ENCODE assay signal across 20 mouse cellular contexts in the genomic region with DNA sequence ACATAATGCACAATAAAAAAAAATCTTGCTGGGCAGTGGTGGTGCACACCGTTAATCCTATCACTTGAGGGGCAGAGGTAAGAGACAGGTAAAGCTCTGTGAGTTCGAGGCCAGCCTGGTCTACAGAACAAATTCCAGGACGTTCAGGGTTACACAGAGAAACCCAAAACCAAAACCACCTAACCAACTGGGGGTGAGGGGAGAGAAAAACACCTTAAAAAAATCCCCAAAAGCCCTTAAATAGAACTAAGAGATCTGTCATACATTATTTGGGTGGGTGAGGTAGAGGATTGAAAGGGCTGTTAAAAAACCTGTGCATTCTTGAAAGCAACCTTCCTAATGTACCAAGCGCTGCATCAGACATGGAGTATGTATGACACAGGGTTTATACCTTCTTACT.
DNase-seq lines count a peak whose midpoint lies in the region; TF ChIP-seq lines count a peak whose summit lies in the region.
"Had no signal": no experiment of that assay in that cellular context is flagged by ENCODE, and none has a peak within 500 bp of the region (broad histone marks: within the 10 kb centered on the region; RNA-seq: fewer than 3 reads in every experiment).

No protein-coding gene starts in this region.

- H3K4me3 ChIP-seq in gastrocnemius, adult 2 months, result no peak overlapping the region
- no peak overlapping the region for H3K4me3 ChIP-seq in brown adipose tissue, adult 24 weeks (ENCODE audit: insufficient read depth, low read depth, low read length)
- no peak overlapping the region for H3K4me3 ChIP-seq in lung, adult 2 months (replicated peaks; ENCODE audit: extremely low read depth, low read depth, low read length)
- H3K4me3 ChIP-seq: embryonic facial prominence, embryonic 12.5 days; embryonic facial prominence, embryonic 15.5 days; heart, embryonic 13.5 days; hindbrain, embryonic 10.5 days; hindbrain, embryonic 13.5 days had no signal

- H3K4me1 ChIP-seq in brown adipose tissue, adult 24 weeks (ENCODE audit: control insufficient read depth, insufficient read depth, insufficient read length, low read length), result no peaks in the 10 kb centered on the region; the same call in 1 of the 2 replicates
- H3K4me1 ChIP-seq in lung, adult 2 months (ENCODE audit: control insufficient read depth, insufficient read depth, low read length), result peaks cover 8% of the 10 kb centered on the region
- H3K4me1 ChIP-seq: embryonic facial prominence, embryonic 15.5 days; hindbrain, embryonic 10.5 days; hindbrain, embryonic 13.5 days had no signal

- peak overlapping the region; percentile 90 for H3K27ac ChIP-seq in gastrocnemius, adult 2 months
- 0 out of 2 replicates have a peak overlapping the region, but pooled peaks have one; percentile 27 for H3K27ac ChIP-seq in brown adipose tissue, adult 24 weeks (replicated peaks; ENCODE audit: low read depth, low read length)
- H3K27ac ChIP-seq: embryonic facial prominence, embryonic 12.5 days; embryonic facial prominence, embryonic 15.5 days; hindbrain, embryonic 10.5 days; hindbrain, embryonic 13.5 days had no signal

- 94% methylated on average over 4 of the region's 4 CpGs for WGBS in lung, adult 2 months

- TF ChIP-seq CTCF in gastrocnemius, adult 2 months (IDR thresholded peaks at IDR 0.05), result no peak
- no peak for TF ChIP-seq CTCF in lung, adult 2 months (IDR thresholded peaks at IDR 0.05; ENCODE audit: insufficient read depth, low read length)

- no peak for DNase-seq in gastrocnemius, adult 2 months
- DNase-seq in gastrocnemius, adult 18-20 months (ENCODE audit: low spot score), result no peak
- peak; percentile 33 for DNase-seq in A20 (ENCODE audit: low read depth, low spot score)
- no peak for DNase-seq in lung, adult 2 months
- no peak for DNase-seq in testis, postnatal 10 days (ENCODE audit: low spot score)
- DNase-seq: adrenal gland, adult 8-10 months; adrenal gland, postnatal 25 days; B cell, adult 2 months; cerebellum, adult 18-20 months; cerebellum, adult 9-11 months; cerebellum, postnatal 25 days; forebrain, postnatal 0 days; gastrocnemius, postnatal 10 days; gastrocnemius, postnatal 36 days had no signal

- TF ChIP-seq POLR2A in lung, adult 2 months (IDR thresholded peaks at IDR 0.05; ENCODE audit: borderline replicate concordance, extremely low read depth, low read depth, low read length), result no peak

- intact Hi-C loops in gastrocnemius, adult 2 months (cut with DNase I), result loop anchor here (5.0 kb wide), 4 partner anchors 34 to 199 kb away; a partner anchor contains a TSS
